Mouse (Mus musculus) liver, postnatal 0 days (tissue): ENCODE data around the gene Adamts14. TPM values are rescaled to one million over a fixed set of nuclear protein-coding genes. Genes with fewer than 3 reads are reported as not detected.

Experiments used
- ATAC-seq: fragments of 200-750 bp; cut with Nextera tagmentation; 2 replicates; pipeline ENCODE4 v1.8.0; 2017; ENCODE audit warnings: mild to moderate bottlenecking, moderate library complexity
- DNase-seq: peaks from one replicate; pipeline ENCODE4 v3.0.0-alpha.2; 2016
- H3K27ac ChIP-seq: fragments of 300-500 bp; sonication (generic); 2 replicates; pipeline ENCODE4 v1.5.1; 2014; ENCODE audit warnings: antibody characterized with exemption, moderate library complexity, mild to moderate bottlenecking, low read depth
- H3K27me3 ChIP-seq: fragments of 300-500 bp; sonication (generic); 2 replicates; pipeline ENCODE4 v1.6.1; 2014; ENCODE audit warnings: low read length, control low read depth, mixed read lengths; ENCODE audit not compliant: insufficient read depth
- H3K36me3 ChIP-seq: fragments of 300-500 bp; sonication (generic); replicated peaks from 2 replicates; pipeline ENCODE4 v1.6.1; 2014; ENCODE audit warnings: mild to moderate bottlenecking, control low read depth, low read length, moderate library complexity, mixed read lengths; ENCODE audit not compliant: insufficient read depth
- H3K4me1 ChIP-seq: fragments of 300-500 bp; sonication (generic); 2 replicates; pipeline ENCODE4 v1.6.1; 2014; ENCODE audit warnings: antibody characterized with exemption, mild to moderate bottlenecking, control low read depth; ENCODE audit not compliant: insufficient read depth
- H3K4me2 ChIP-seq: fragments of 300-500 bp; sonication (generic); 2 replicates; pipeline ENCODE4 v1.6.1; 2014; ENCODE audit warnings: low read depth, mild to moderate bottlenecking, low read length, moderate library complexity, mixed read lengths
- H3K4me3 ChIP-seq: fragments of 300-500 bp; sonication (generic); 2 replicates; pipeline ENCODE4 v1.5.1; 2014; ENCODE audit warnings: low read depth, low read length
- H3K9ac ChIP-seq: fragments of 300-500 bp; sonication (generic); replicated peaks from 2 replicates; pipeline ENCODE4 v1.6.1; 2014; ENCODE audit warnings: mild to moderate bottlenecking, moderate library complexity
- H3K9me3 ChIP-seq: fragments of 300-500 bp; sonication (generic); 2 replicates; pipeline ENCODE4 v1.6.1; 2016; ENCODE audit warnings: mild to moderate bottlenecking, control low read depth, low read length, mixed read lengths
- CTCF ChIP-seq: sonication (generic); IDR thresholded peaks from 2 replicates; pipeline ENCODE4 v1.5.1; 2016; ENCODE audit warnings: antibody characterized with exemption, low read depth
- EP300 ChIP-seq: IDR thresholded peaks from 2 replicates; pipeline ENCODE4 v1.6.1; 2016; ENCODE audit warnings: antibody characterized with exemption, low read depth, mild to moderate bottlenecking
- WGBS: fragments of 180-500 bp; shearing (Covaris S2); extraction: QIAGEN DNeasy Blood & Tissue Kit; methylation state at CpG from one replicate; pipeline ENCODE4 v1.1.7; 2014; ENCODE audit not compliant: insufficient replicate concordance; 5-methylcytosine and 5-hydroxymethylcytosine counted together
- polyA plus RNA-seq: library from polyadenylated mRNA; unstranded; fragments of >200 nt; fragmentation: Nextera tagmentation; extraction: Ambion mirVana; gene quantifications from 2 replicates; pipeline ENCODE4 v1.2.1, GENCODE M21; 2015

Adamts14 gene
- polyA plus RNA-seq, 1 experiment from 2014 or later = 0.39 TPM

DNA sequence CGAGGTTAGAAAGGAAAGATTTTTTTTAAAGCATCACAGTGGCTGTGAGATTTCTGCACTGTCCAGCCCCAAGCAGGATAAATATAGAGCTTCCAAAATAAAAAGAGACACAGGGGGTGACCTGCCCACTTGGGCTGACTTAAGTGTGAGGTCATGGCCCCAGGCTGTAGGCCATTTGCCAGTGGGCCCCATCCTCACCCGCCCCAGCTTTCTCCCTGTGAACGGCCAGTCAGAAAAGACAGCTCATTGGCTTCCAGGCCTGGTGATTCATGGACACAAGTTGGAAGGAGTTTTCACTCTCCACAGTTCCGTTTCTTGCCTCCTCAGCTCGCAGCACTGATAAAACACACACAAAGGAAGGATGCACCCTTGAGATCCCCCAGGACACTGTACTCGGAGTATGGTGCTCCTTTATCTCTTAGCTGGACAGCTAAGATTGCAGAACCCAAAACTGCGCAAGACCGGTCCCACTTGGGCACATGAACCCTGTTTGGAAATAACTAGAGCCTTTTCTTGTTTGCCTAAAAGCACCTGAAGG, 1.1 kb downstream of the Adamts14 start:
- no peak for DNase-seq
- 56% methylated on average over 8 of the region's 8 CpGs for WGBS
- no peak overlapping the region; the same call in 1 of the 2 replicates for H3K27ac ChIP-seq
- H3K4me3 ChIP-seq = no peak overlapping the region
- TF ChIP-seq EP300 = no peak
- no peak for TF ChIP-seq CTCF
- H3K4me2 ChIP-seq = 0 out of 2 replicates have a peak overlapping the region, but pooled peaks have one; percentile 84
- ATAC-seq = no peak
- H3K4me1 ChIP-seq = no peaks in the 10 kb centered on the region; the same call in 1 of the 2 replicates
- H3K9me3 ChIP-seq = no peaks in the 10 kb centered on the region
- no peak overlapping the region for H3K9ac ChIP-seq
- no peaks in the 10 kb centered on the region for H3K36me3 ChIP-seq
- H3K27me3 ChIP-seq = peaks cover 11% of the 10 kb centered on the region; the same call in 1 of the 2 replicates

DNA sequence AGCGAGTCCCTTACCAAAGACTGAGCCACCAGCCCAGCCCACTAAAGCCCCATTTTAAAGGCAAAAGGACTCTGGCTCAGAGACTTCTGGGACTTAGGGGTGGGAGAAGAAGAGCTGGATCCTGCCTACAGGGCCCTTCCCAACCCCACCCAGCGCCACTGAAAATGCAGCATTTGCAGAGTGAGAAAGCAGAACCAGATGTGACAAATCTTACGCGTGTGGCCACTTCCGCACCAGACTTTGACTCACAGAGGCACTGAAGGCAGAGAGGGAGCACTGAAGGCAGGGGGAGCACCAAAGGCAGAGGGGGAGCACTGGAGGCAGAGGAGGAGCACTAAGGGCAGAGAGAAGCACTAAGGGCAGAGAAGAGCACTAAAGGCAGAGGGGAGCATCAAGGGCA, 5.9 kb downstream of the Adamts14 start:
- Histone ChIP-seq H3K27me3 (peaks cover 3% of the 10 kb centered on the region; the same call in 1 of the 2 replicates), H3K4me2 (no peak overlapping the region), H3K36me3 (no peaks in the 10 kb centered on the region), H3K27ac (no peak overlapping the region), H3K9ac (no peak overlapping the region), H3K9me3 (no peaks in the 10 kb centered on the region), H3K4me3 (no peak overlapping the region), H3K4me1 (no peaks in the 10 kb centered on the region)
- 57% methylated on average over 5 of the region's 5 CpGs for WGBS
- TF ChIP-seq CTCF (no peak), EP300 (no peak)
- DNase-seq (no peak), ATAC-seq (no peak)

DNA sequence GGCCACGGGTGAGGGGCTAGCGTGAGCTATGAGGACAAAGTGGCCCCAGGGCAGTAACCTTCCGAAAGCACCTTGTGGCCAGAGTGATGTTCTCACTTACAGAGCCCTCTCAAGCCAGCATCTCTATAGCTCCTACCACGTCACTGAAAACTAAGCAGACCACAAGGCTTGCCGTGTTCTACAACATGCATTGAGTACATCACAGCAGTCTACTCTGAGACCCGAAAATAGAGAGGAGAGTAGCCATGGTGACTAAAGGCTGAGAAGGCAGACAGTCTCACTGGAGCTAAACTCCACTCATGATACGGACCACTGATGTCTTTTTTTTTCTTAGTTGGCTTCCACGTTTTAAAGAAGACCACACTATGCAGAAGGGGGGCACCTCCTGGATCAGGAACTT, 9.6 kb downstream of the Adamts14 start:
- Histone ChIP-seq H3K4me1 (no peaks in the 10 kb centered on the region), H3K27ac (no peak overlapping the region), H3K9ac (no peak overlapping the region), H3K4me2 (no peak overlapping the region), H3K4me3 (no peak overlapping the region), H3K9me3 (no peaks in the 10 kb centered on the region), H3K36me3 (no peaks in the 10 kb centered on the region), H3K27me3 (no peaks in the 10 kb centered on the region)
- TF ChIP-seq CTCF (no peak), EP300 (no peak)
- WGBS = 75% methylated on average over 8 of the region's 8 CpGs
- DNase-seq = no peak
- no peak for ATAC-seq

DNA sequence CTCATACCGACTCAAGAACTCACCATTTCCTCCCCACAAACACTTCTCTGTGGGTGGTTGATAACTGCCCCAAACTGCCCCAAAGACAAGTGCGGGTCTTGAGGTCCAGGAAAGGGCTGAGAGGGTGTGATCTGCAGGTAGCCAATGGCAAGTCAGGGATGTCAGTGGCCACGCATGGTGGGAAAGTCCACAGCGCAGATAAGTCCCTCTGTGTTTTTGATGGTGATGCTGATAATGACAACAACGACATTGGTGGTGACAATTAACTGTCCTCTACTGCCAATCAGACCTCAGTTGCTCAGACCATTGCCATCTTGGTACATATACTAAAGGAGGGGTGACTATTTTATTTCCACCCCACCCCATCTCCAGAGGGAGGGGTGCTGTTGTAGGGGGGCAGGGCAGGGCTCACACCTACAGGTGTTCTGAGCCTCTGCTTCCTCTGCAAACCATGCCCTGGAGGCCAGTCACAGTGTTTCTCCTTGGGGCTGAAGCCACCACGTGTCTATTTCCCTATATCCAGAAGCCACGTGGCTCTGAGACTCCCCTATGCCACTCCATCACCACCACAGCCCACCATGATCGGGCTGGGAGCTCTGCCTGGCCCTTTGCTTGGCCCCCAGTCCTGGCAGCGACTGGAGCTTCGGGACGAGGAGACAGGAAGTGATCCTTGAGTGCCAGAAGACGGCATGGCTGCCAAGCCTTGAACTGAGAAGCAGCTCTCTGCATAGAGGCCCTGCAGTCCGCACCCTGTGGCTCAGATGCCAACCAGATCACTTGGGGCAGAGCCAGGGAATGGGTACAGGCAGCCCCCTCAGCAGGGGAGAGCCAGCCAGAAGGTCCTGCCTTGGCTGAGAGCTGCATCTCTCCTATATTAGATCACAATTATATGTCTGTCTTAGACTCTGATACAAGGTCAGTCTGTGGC, 11.7 kb downstream of the Adamts14 start:
- no peak for TF ChIP-seq EP300
- no peak for TF ChIP-seq CTCF
- Histone ChIP-seq H3K9ac (no peak overlapping the region), H3K4me1 (no peaks in the 10 kb centered on the region), H3K9me3 (no peaks in the 10 kb centered on the region), H3K36me3 (no peaks in the 10 kb centered on the region), H3K4me2 (no peak overlapping the region), H3K4me3 (no peak overlapping the region), H3K27me3 (no peaks in the 10 kb centered on the region), H3K27ac (no peak overlapping the region)
- no peak for DNase-seq
- no peak for ATAC-seq
- 39% methylated on average over 13 of the region's 13 CpGs for WGBS

DNA sequence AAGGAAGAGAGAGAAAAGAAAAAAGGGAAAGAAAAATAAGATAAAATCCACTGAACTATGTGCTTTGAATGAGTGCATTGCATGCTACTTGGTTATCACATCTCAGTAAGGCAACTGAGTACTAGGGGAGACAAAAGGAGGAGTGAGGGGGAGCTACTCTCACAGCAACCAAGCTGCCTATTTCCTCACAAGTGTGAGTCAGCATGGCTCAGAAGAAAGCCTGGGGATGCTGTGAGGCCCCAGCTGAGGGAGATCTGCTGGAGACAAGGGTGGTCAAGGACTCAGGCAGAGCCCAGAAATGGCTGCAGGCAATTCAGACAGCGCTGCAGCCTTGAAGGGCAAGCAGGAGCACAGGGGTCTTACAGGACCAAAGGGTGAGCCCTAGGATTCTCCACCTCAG, 15.1 kb downstream of the Adamts14 start:
- Histone ChIP-seq H3K4me2 (no peak overlapping the region), H3K9ac (no peak overlapping the region), H3K9me3 (no peaks in the 10 kb centered on the region), H3K27me3 (no peaks in the 10 kb centered on the region), H3K4me1 (no peaks in the 10 kb centered on the region), H3K4me3 (no peak overlapping the region), H3K36me3 (no peaks in the 10 kb centered on the region), H3K27ac (no peak overlapping the region)
- TF ChIP-seq EP300 = no peak
- 81% methylated on average over 1 of the region's 1 CpGs for WGBS
- DNase-seq = no peak
- no peak for ATAC-seq

DNA sequence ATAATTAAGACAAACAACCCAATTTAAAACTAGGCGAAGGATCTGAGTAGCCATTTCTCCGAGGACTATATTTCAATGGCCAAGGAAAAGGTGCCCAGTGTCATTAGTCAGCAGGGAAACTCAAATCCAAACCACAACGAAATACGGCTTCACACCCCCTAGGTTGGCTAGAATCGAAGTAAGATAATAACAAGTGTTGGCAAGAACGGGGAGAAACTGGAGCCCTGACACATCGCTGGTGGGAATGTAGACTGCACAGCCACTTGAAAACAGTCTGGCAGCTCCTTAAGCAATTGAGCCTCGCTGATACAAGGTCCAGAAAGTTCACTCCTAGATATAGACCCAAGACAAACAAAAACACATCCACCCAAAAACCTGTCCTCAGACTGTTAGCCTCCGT, 16.6 kb downstream of the Adamts14 start:
- no peaks in the 10 kb centered on the region for H3K4me1 ChIP-seq
- H3K9ac ChIP-seq = no peak overlapping the region
- ATAC-seq (no peak), DNase-seq (no peak)
- H3K9me3 ChIP-seq = no peaks in the 10 kb centered on the region
- H3K4me3 ChIP-seq = no peak overlapping the region
- WGBS = 85% methylated on average over 9 of the region's 9 CpGs
- H3K27ac ChIP-seq = no peak overlapping the region
- TF ChIP-seq EP300 = no peak
- TF ChIP-seq CTCF = no peak
- no peak overlapping the region for H3K4me2 ChIP-seq
- H3K27me3 ChIP-seq = no peaks in the 10 kb centered on the region
- no peaks in the 10 kb centered on the region for H3K36me3 ChIP-seq
